Mouse (Mus musculus): Measurements from ENCODE around the gene Lbh.

The Lbh gene

DNA sequence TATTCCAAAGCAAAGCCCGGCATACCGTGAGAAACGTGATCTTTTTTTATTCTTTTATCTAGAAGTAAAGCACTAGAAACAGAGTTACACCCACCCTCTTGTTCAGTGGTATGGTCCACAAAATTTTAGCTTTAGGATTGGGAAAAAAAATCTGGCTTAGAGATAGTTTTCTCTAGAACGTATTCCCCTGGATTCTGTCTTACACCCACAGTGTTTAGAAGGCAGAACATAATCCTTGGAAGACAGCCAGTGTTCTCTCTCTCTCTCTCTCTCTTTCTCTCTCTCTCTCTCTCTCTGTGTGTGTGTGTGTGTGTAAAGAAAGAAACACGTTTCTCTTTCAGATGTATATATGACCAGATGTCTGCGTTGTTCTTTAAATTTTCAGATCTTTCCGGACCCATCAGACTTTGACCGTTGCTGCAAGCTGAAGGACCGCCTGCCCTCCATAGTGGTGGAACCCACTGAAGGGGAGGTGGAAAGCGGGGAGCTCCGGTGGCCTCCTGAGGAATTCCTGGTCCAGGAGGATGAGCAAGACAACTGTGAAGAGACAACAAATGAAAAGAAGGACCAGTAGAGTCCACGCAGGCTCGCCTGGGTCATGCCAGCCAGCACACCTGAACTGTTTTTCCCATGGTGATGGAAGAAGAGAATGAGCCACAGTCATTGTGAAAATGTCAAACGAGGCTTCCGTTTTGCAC, 20.9 kb downstream of the Lbh start:
- DNase-seq (ENCODE audit: low spot score in 2 of 2): no peak

DNA sequence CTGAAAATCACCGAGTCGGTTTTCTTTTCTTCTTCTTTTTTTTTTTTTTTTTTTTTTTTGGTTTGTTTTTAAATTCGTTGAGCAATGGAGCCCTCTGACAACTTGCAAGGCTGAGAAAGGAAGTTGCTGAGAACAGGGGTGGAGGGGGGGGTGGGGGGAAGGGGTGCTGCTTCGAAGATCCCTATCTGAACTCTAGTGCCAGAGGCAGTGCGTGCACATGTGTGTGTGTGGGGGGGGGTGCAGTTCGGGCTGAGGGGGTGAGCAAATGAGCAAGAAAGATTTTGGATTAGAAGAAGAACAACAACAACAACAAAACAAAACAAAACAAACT, 21.4 kb downstream of the Lbh start:
- no peak for DNase-seq (ENCODE audit: low spot score in 2 of 2)

DNA sequence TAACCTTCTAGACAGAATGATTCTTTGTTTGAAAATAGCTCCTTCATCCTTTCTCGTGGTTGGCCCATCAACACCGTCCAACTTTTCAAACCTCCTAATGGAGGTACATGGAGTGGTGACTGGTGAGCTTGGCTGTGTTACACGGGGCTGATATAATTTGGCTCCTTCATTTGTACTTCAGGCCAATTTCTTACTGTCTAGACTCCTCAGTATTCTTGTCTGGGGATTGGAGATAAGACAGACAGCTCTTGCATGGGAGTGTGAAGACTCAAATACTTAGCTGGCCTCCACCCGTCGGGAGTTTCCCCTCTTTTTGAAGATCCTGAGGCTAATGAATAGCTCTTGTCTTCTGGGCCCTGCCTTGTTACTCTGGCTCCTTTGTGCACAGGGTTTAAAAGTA, 26.3 kb downstream of the Lbh start:
- DNase-seq (ENCODE audit: low spot score in 2 of 2): no peak

DNA sequence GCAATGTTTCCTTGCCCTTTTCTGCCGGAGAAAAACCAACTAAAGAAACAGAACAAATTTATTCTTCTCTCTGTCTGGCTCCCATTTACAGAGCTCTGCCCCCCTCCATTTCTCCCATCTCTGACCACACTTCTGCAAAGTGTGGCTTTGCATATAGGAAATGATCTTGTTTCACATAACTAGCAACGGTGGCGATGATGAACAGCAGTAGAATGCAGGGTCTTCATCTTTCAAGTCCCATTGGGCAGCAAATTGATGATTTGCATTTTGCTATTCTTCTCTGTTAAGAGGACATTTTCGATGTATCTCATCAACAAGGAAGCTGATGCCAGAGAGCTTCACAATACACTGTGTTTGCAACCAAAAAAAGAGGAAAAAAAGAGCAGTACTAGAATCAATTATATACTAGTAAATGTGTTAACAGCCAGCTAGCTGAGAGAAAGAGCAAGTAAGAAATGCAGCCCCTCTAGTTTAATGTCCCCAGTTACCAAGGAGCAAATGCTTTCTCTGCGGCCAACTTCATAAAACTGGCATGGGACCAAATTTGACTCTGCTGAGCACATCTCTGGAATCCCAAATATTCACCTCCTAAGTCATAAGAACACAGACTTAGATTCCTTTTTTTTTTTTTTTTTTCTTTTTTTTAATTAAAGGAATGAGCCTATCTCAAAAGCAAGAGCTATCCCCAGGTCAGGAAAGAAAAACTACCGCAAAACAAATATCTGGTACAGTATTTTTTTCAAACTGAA, 29.2 kb downstream of the Lbh start:
- no peak for DNase-seq (ENCODE audit: low spot score in 2 of 2)

DNA sequence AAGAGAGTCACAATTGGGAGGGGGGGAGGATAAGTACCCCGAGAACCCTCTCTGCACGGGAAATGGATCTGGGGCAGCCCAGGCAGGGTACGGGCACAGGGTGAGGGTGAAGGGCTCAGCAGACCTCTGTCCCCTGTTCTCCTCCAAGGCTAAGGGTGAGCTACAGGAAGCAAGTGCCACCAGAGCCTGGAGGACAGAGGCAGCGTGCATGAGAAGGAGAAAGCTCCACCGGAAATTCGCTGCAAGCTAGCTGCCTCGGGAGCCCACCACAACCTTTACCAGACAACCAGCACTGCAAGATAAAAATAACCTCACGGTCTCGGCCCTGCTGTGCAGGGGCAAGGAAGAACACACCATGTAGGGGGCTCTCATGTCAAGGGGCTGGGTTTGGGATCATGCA, 30.0 kb downstream of the Lbh start:
- DNase-seq (ENCODE audit: low spot score in 2 of 2): no peak

DNA sequence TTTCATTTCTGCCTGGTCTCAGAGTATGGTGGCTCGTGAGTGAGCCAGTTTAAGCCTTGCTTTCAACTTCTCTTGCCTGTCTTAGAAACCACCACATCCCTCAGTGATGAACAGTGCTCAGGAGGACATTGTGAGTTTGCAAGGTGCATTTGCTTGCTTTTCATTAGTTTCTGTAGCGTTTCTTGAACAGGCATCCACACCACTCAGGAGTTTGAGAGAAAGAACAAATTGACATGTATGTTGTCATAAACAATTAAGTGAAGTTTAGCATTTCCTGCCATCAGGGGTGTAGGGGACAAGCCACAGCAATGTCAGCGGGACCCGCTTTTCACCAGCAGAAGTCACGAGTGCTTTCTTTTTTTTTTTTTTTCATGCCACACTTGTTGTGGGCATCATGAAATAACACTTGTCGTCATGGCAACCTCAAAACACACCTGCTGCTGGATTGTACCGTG, 31.2 kb downstream of the Lbh start:
- DNase-seq (ENCODE audit: low spot score in 2 of 2): no peak

DNA sequence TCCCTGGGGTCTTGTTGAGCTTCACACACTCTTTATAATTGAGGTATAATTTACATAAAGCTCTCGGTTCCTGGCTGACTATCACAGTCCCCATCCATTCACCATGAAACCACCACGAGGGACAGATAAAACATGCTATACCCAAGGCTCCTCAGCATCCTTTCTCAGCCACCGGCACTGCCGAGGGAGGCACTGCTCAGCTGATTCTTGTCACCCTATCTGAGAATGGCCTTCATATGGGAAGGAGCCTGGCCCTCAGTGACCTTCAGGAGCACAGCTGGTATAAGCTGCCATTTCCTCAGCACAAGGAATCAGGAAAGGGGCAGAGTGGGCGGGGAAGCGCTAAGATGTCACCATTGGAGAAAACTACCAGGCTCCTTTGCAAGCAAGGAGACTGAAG, 33.2 kb downstream of the Lbh start:
- DNase-seq (ENCODE audit: low spot score in 2 of 2): no peak

DNA sequence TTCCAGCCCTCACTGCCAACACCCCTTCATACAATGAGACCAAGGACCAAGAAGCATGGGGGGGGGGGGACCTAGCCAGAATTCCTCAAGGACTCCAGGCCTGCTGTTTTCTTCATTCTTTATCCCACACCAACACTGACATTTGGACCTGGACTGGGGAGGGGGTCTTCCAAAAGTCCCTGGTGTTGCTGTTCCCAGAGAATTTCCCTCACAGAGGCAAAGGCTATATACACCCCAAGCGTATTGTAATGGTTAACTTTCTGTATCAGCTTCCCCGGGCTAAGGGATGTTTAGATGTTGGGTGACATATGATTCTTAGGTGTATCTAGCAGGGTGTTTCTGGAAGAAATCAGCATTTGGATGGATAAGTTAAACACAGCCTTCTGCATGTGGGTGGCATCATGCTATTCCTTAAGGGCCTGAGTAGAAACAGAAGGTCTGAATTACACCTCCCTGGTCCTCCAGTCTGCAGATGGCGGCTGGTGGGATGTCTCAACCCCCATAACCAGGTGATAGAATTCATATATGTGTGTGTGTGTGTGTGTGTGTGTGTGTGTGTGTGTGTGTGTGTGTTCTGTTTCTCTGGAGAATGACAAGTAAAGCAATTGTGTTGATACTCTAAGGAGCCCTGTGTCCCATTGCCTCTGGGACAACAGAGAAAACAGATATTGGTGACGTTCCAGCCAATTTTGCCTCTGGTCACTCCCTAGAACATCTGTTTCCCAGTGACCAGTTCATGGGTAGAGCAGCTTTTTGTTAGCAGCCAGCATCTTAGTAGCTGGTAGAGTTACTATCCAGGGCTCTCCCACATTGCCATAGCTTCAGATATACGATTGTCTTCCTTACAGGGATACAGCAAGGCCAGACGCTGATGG, 35.9 kb downstream of the Lbh start:
- DNase-seq (ENCODE audit: low spot score in 2 of 2): no peak

DNA sequence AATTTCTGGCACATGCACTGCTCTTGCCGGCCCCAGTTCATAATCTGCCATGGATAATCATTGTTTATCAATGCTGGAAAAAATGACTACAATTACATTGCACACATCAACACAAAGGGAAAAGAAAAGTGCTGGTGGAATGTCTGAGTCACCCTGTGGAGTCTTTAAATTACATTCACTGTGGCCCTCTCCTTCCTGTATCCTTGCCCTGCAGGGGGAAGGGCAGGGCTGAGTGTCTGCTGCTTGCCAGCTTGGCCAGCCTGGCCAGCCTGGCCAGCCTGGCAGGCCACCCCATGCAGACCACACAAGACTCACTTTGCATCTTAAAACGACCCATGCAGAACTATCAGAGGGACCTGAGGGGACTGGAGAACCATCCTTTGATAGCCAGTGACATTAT, 37.4 kb downstream of the Lbh start:
- no peak for DNase-seq (ENCODE audit: low spot score in 2 of 2)

DNA sequence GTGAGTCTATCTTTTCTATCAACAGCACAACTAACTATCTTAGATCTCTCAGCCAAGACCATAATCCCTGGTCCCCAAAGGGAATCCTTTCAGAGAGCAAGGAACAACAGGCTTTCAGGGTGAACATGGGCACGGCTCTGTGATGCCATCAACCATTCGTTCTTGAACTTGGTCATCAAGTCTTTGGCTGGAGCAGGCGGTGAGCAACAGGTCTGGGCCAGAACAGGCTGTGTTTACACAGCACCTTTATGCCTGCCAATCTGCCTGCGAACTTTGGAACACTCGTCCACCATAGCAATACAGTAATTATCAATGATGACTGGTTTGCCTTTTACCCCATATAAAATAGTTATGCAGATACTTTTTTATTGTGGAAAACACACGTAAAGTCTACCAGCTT, 38.9 kb downstream of the Lbh start:
- no peak for DNase-seq (ENCODE audit: low spot score in 2 of 2)

DNA sequence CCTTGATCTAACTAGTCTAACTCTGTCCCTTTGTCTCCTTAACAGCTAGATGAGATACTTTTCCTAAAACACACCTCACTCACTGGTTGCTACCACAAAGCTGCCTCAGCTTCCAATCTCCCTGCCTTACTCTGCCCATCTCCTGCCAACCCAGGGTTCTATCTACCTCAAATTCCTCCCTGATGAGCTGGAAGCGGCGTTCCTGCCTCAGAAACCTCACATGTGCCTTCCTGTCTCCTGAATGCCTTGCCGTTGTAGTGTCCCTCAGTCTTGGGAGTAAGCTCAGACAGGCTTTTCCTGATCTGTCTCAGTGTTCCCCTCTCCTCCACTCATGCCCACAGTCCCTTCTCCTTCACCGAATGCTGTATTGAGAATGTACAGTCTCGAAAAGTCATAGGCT, 40.8 kb downstream of the Lbh start:
- DNase-seq (ENCODE audit: low spot score in 2 of 2): no peak

DNA sequence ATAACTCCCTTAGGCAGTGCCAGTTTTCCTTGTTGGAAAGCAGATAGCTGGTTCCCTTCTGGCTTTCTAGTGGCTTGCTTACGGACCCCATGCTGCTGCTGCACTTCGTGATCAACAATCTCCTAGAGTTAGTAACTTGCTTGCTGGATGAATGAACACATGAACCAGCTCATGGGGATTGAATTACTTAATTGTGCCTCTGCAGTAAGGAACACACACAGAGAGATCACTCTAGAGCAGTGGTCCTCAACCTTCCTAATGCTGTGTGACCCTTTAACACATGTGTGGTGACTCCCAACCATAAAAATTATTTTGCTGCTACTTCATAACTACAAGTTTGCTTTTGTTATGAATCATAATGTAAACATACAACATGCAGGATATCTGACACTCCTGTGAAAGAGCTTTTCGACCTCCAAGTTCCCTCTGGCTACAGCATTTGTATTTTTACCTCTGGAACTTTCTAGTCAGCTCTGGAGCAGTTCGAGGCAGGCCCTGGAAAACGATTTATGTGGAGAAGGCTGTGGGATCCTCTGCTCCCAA, 41.5 kb downstream of the Lbh start:
- no peak for DNase-seq (ENCODE audit: low spot score in 2 of 2)

DNA sequence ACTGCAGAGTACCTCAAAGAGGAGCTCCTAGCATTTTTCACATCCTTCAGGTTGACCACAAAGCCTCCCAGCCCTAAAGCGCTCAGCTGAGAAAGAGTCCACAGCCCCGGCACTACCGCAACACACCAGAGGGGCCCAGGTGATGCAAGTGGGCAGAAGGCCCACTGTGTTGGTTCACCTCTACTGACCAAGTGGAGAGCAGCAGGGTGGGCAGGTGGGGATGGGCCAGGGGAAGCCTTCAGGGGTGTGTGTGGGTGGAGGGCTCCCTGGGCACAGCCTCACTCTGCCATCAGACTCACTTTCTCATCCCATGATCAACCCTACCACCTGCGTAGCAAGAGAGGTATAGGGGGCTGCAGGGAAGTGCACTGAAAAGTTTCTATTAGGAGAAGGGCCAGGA, 42.1 kb downstream of the Lbh start:
- no peak for DNase-seq (ENCODE audit: low spot score in 2 of 2)

DNA sequence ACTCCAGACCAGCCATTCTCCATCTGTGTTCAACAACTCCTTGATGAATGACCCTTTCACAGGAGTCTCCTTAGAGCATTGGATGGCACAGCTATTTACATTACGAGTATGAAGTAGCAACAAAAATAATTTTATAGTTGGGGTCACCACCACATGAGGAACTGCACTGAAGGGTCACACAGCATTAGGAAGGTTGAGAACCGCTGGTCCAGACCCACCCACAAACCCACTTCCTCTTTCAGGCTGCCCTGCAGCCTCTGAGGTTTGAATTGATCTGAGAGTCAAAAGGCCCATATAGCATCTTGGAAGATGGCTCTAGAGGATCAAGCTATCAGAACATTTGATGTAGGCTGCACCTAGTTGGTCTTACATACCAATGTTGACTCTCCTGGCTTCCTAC, 42.8 kb downstream of the Lbh start:
- DNase-seq (ENCODE audit: low spot score in 2 of 2): no peak

DNA sequence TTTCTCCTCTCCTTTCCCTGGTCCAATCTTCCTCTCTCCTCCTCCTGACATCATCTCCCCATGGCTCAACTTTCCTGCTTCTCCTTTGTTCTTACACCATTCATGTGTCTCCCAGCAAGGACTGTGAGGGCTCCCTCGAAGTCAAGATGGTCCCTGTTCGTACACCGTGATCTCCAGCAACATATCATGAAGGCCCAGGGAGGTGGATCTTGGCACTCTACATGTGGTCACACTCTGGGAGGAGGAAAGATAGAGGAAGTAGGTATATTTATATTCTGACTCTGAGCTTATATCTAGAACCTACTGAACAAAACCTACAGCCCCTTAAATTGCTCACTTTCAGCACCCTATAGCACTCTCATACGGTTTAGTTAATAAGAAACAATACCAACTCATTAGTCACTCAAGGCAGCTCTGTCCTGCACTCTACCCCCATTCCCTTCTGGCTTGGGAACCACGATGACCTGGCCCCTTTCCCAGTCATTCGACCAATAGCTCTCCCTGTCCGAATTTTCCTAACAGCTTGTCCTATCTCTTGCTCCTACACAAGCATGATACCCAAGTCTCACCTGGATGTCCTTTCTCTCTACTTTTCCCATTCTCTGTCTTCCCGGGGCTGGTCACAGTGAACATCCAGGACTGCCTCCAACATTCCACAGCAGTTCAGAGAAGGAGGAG, 44.0 kb downstream of the Lbh start:
- no peak for DNase-seq (ENCODE audit: low spot score in 2 of 2)

DNA sequence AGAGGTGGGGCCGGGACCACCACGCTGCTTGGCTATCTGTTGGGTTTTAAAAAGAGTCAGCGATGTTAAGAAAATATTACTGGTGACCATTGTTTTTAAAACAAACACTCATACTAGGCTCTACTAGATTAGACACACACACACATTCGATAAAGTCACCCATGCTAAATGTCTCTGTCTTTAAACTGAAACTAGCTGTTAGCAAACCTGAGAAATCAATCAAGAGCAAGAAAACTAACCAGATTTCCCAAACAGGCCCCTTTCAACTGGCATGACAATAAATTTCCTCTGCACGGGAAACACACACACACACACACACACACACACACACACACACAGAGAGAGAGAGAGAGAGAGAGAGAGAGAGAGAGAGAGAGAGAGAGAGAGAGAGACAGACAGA, 47.6 kb downstream of the Lbh start:
- DNase-seq (ENCODE audit: low spot score in 2 of 2): no peak

DNA sequence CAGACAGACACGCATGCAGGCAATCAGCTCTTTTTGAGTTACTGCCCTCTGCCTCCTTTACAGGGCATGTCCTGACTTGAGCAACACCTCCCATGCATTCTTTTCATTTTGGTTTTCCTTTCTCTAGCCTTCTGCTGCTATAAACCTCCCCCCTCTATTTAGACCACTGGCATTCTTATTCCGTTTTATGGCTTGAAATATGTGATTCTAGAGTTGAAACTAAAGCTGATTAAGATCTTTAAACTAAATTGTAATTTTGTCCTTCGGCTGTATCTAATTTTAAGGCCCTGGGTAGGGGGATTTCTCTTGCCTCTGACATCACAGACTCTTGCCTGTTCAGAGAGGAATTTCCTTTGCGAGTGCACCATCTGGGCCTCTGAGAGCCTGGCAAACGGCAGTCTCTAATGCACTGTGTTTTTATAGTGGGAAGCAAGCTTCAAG, 48.0 kb downstream of the Lbh start:
- no peak for DNase-seq (ENCODE audit: low spot score in 2 of 2)

DNA sequence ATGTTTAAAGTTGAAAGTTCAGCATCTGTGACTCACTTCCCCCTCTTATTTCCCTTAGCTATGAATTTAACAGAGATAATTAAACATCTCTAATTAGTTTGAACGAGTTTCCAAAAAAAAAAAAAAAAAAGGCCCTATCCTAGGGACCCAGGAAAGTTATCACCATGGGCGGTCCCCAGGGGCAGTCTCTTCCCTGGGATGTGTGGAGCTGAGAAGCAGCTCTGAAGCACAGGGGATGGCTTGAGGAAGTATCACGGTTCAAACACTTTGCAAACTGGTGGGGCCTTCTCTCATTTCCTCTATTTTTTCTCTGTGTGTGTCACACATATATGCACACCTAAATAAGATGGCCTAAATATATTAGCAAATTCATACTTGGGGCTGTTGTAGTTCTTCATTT, 48.8 kb downstream of the Lbh start:
- DNase-seq (ENCODE audit: low spot score in 2 of 2): no peak

DNA sequence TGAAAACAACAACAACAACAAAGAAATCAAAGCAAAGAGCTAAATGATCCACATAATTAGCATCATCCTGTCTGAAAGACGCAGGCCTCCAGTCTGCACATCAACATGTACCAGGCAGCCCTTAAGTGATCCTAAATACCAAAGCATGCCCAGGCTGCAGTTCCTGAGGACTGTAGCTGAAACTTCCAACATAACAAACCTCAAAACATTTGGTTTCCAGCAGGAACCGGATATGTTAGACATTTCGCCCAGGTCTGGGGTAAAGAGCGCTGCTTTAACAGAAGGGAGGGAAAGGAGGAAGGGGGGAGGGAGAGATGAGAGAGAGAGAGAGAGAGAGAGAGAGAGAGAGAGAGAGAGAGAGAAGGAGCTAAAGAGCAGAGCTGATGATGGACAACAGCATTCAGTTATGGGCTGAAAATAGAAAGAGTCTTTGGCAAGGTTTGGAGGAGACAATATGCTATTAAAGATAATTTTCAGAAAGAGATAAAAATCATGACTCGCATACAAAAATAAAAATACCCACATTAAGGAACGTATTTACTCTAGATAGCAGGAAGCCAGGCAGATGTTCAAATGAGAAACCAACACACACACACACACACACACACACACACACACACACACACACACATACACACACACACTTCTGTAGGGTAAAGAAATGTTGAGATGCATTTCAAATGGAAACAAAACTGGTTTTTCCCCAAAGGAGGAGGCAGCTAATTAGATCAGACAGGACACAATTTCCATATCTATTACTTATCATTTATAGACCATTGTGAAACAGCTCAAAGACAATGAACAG, 49.5 kb downstream of the Lbh start:
- DNase-seq (ENCODE audit: low spot score in 2 of 2): no peak

DNA sequence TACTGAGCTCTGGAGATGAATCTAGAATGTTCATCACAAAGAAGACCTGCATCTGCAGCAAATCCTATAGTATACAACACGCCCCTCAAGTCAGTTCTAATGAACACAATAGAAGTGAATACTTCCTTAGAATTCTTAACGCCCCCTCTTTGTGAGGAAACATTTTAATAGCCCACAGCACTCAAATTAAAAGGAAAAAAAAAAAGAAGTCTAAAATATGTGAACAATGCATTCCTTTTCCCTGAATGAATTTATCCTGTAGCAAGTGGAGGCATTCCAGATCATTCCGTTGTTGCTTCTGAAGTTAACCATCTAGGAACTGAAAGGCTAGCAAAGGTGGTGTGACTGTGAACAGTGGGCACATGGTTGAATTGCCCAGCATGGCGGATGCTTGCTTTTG, 50.6 kb downstream of the Lbh start:
- DNase-seq (ENCODE audit: low spot score in 2 of 2): no peak

DNA sequence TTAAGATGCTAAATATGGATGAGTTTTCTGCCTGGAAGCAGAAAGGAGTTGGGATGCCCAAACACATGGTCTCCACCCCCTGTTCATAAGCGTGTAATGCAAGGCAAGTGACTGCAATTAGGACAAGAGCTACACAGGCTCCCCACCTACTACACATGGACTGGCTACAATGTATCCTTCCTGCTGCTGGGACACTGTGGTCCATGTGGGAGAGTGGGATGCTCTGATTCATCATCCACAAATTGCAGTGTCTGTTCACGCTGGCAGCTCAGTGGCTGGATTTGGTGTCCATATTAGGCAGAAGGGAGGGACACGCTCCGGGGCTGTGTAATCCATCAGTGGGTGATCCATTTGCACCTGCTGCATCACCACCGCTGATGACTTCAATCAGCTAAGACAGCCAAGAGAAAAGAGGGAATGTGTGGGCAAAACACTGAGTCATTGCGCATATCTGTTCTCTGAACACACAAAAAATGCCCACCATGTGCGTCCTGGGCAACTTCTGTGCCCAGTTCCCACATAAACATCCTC, 52.6 kb downstream of the Lbh start:
- peak; percentile 36 to 43 for DNase-seq (ENCODE audit: low spot score in 2 of 2)

Data from frontal cortex, postnatal 25 days (tissue).